Mouse (Mus musculus) embryonic facial prominence, embryonic 12.5 days (tissue): Measurements from ENCODE around the gene Micall1. TPM values are rescaled to one million over a fixed set of nuclear protein-coding genes. Genes with fewer than 3 reads are reported as not detected.

ENCODE experiments used
- ATAC-seq: fragments of 200-750 bp; cut with Nextera tagmentation; 2 replicates; pipeline ENCODE4 v1.8.0; 2017; ENCODE audit not compliant: insufficient number of reproducible peaks, insufficient read depth, low FRiP score, low TSS enrichment
- H3K27ac ChIP-seq: fragments of 300-500 bp; sonication (generic); 2 replicates; pipeline ENCODE4 v1.5.1; 2016; ENCODE audit warnings: mild to moderate bottlenecking
- H3K27me3 ChIP-seq: fragments of 300-500 bp; sonication (generic); 2 replicates; pipeline ENCODE4 v1.6.1; 2016; ENCODE audit warnings: mild to moderate bottlenecking, moderate library complexity
- H3K36me3 ChIP-seq: fragments of 300-500 bp; sonication (generic); 2 replicates; pipeline ENCODE4 v1.6.1; 2016; ENCODE audit warnings: mild to moderate bottlenecking
- H3K4me1 ChIP-seq: fragments of 300-500 bp; sonication (generic); 2 replicates; pipeline ENCODE4 v1.6.1; 2016
- H3K4me2 ChIP-seq: fragments of 300-500 bp; sonication (generic); replicated peaks from 2 replicates; pipeline ENCODE4 v1.6.1; 2016; ENCODE audit warnings: mild to moderate bottlenecking, moderate library complexity
- H3K4me3 ChIP-seq: fragments of 300-500 bp; sonication (generic); 2 replicates; pipeline ENCODE4 v1.5.1; 2016; ENCODE audit warnings: mild to moderate bottlenecking
- H3K9ac ChIP-seq: fragments of 300-500 bp; sonication (generic); 2 replicates; pipeline ENCODE4 v1.6.1; 2016; ENCODE audit warnings: mild to moderate bottlenecking, moderate library complexity
- H3K9me3 ChIP-seq: fragments of 300-500 bp; sonication (generic); 2 replicates; pipeline ENCODE4 v1.6.1; 2016; ENCODE audit warnings: mild to moderate bottlenecking, moderate library complexity
- WGBS: fragments of 180-500 bp; shearing (Covaris S2); methylation state at CpG from one replicate; pipeline ENCODE4 v1.1.7; 2016; 5-methylcytosine and 5-hydroxymethylcytosine counted together
- polyA plus RNA-seq: library from polyadenylated mRNA; unstranded; fragments of >200 nt; fragmentation: Nextera tagmentation; extraction: Ambion mirVana; gene quantifications from 2 replicates; pipeline ENCODE4 v1.2.1, GENCODE M21; 2016

Micall1 gene
- polyA plus RNA-seq, 1 experiment from 2014 or later = 12.6 TPM

DNA sequence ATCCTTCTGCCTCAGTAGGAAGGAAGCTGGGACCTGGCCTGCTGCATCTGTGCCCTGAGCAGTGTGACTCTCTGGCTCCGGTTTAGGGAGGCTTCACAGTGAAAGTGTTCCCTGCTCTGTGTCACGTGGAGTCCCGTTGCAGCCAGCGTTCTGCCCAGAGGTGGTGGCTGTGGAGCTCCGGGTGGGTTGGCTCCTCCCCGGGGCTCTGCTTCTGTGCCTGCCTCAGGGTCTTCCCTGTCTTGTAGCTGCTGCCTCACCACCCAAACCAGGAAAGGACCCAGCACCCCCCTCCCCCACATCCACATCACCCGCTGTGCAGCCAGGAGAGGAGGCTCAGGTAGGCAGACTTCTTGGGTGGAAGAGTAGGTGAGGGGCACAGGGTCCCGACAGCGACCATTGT, 10.8 kb downstream of the Micall1 start:
- no peaks in the 10 kb centered on the region for H3K4me1 ChIP-seq
- H3K4me2 ChIP-seq = no peak overlapping the region
- H3K9ac ChIP-seq = no peak overlapping the region
- WGBS = 70% methylated on average over 9 of the region's 9 CpGs
- no peaks in the 10 kb centered on the region for H3K9me3 ChIP-seq
- no peaks in the 10 kb centered on the region for H3K27me3 ChIP-seq
- H3K4me3 ChIP-seq = no peak overlapping the region
- ATAC-seq = no peak
- H3K36me3 ChIP-seq = peaks cover 64% of the 10 kb centered on the region
- no peak overlapping the region for H3K27ac ChIP-seq

GRCm38 (mm10) chr15:79122119-79122518, 13.4 kb downstream of the Micall1 start:
- Histone ChIP-seq H3K4me3 (no peak overlapping the region), H3K27me3 (no peaks in the 10 kb centered on the region), H3K36me3 (peaks cover 70% of the 10 kb centered on the region), H3K27ac (no peak overlapping the region), H3K4me2 (no peak overlapping the region), H3K9ac (no peak overlapping the region), H3K9me3 (no peaks in the 10 kb centered on the region), H3K4me1 (no peaks in the 10 kb centered on the region)
- ATAC-seq = no peak
- 86% methylated on average over 4 of the region's 4 CpGs for WGBS

DNA sequence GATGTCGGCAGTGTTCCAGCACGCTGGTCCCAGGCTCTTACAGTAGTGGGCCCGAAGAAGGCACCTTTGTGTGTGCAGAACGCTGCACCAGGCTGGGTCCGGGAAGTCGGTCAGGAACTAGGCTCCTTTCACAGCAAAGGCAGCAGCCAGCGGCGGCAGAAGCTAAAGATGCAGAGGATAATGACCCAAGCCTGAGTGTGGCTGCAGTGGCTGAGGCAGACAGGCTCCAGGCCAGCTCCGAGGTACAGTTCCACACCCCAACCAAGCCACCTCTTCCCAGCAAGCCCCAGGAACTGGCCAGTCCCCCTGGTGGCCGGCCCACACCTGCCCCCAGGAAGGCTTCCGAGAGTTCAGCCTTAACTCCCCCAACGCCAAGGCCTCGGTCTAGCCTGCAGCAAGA, 13.8 kb downstream of the Micall1 start:
- Histone ChIP-seq H3K9ac (no peak overlapping the region), H3K4me2 (no peak overlapping the region), H3K36me3 (peaks cover 70% of the 10 kb centered on the region), H3K9me3 (no peaks in the 10 kb centered on the region), H3K27me3 (no peaks in the 10 kb centered on the region), H3K4me1 (no peaks in the 10 kb centered on the region), H3K4me3 (no peak overlapping the region), H3K27ac (no peak overlapping the region)
- ATAC-seq = no peak
- 83% methylated on average over 13 of the region's 13 CpGs for WGBS

- H3K36me3 ChIP-seq = peaks cover 74% of the 10 kb centered on the region
- H3K27me3 ChIP-seq = no peaks in the 10 kb centered on the region
- H3K27ac ChIP-seq = no peak overlapping the region
- no peaks in the 10 kb centered on the region; the same call in 1 of the 2 replicates for H3K9me3 ChIP-seq
- 84% methylated on average over 6 of the region's 6 CpGs for whole genome bisulfite sequencing
- no peak overlapping the region for H3K4me3 ChIP-seq
- H3K9ac ChIP-seq = no peak overlapping the region
- no peak overlapping the region for H3K4me2 ChIP-seq
- ATAC-seq = no peak
- no peaks in the 10 kb centered on the region for H3K4me1 ChIP-seq
These were observed 15.1 kb downstream of the Micall1 start for GRCm38 (mm10) chr15:79123751-79124150.

GRCm38 (mm10) chr15:79124331-79124875, 15.7 kb downstream of the Micall1 start:
- H3K9ac ChIP-seq = no peak overlapping the region
- no peaks in the 10 kb centered on the region for H3K27me3 ChIP-seq
- WGBS = 82% methylated on average over 10 of the region's 10 CpGs
- H3K4me3 ChIP-seq = no peak overlapping the region
- peaks cover 73% of the 10 kb centered on the region for H3K36me3 ChIP-seq
- no peak overlapping the region for H3K27ac ChIP-seq
- H3K4me1 ChIP-seq = no peaks in the 10 kb centered on the region
- H3K9me3 ChIP-seq = no peaks in the 10 kb centered on the region; the same call in 1 of the 2 replicates
- no peak overlapping the region for H3K4me2 ChIP-seq
- no peak for ATAC-seq

- Histone ChIP-seq H3K4me1 (no peaks in the 10 kb centered on the region), H3K9ac (no peak overlapping the region), H3K9me3 (no peaks in the 10 kb centered on the region; the same call in 1 of the 2 replicates), H3K27ac (no peak overlapping the region), H3K4me2 (no peak overlapping the region), H3K27me3 (no peaks in the 10 kb centered on the region), H3K4me3 (no peak overlapping the region), H3K36me3 (peaks cover 82% of the 10 kb centered on the region)
- no peak for ATAC-seq
- 80% methylated on average over 13 of the region's 13 CpGs for WGBS
These were observed 17.7 kb downstream of the Micall1 start for GRCm38 (mm10) chr15:79126217-79126932.

- Histone ChIP-seq H3K4me1 (no peaks in the 10 kb centered on the region), H3K36me3 (peaks cover 84% of the 10 kb centered on the region), H3K9me3 (no peaks in the 10 kb centered on the region; the same call in 1 of the 2 replicates), H3K4me3 (no peak overlapping the region), H3K9ac (no peak overlapping the region), H3K27ac (no peak overlapping the region), H3K27me3 (no peaks in the 10 kb centered on the region), H3K4me2 (no peak overlapping the region)
- no peak for ATAC-seq
- WGBS = 91% methylated on average over 12 of the region's 12 CpGs
These were observed 18.4 kb downstream of the Micall1 start for GRCm38 (mm10) chr15:79127101-79127500.

DNA sequence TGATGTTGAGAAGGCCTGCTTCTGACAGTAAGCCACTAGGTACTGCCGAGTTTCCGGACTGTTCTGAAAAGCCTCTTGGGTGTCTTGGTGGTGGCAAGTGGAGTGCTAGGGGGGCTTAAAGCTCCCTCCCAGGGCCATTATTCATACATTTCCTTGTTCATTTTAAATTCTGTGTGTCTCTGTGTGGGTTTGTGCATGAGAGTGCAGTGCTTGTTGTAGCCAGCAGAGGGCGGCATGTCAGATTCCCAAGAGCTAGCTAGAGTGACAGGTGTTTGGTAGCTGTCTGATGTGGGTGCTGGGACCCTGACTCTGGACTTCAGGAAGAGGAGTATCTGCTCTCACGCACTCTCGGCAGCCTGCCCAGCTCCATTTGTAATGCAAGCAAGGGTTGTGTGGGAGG, 19.5 kb downstream of the Micall1 start:
- H3K4me2 ChIP-seq = no peak overlapping the region
- H3K4me1 ChIP-seq = no peaks in the 10 kb centered on the region
- no peak overlapping the region for H3K27ac ChIP-seq
- H3K9me3 ChIP-seq = no peaks in the 10 kb centered on the region; the same call in 1 of the 2 replicates
- ATAC-seq = no peak
- H3K4me3 ChIP-seq = no peak overlapping the region
- 93% methylated on average over 5 of the region's 5 CpGs for WGBS
- peaks cover 82% of the 10 kb centered on the region for H3K36me3 ChIP-seq
- H3K27me3 ChIP-seq = no peaks in the 10 kb centered on the region
- H3K9ac ChIP-seq = no peak overlapping the region

DNA sequence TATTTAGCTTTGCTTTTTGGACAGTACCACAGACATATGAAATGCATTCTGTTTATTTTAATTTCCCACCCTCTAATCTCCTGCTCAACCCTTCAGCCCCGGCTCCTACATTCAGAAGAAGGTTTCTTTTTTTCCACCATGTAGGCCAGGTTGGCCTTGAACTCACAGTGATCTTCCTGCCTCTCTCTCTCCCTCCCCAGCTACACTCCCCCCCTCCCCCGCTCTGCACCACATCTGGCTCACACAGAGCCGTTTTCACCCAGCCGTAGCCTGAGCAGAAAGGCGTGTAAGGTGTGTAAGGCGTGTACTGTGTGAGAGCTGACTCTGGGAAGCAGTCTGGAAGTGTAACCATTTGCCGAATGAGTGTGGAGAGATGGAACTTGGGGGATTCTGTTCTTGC, 20.6 kb downstream of the Micall1 start:
- Histone ChIP-seq H3K36me3 (peaks cover 90% of the 10 kb centered on the region), H3K9me3 (no peaks in the 10 kb centered on the region; the same call in 1 of the 2 replicates), H3K4me2 (no peak overlapping the region), H3K27me3 (no peaks in the 10 kb centered on the region), H3K27ac (no peak overlapping the region), H3K4me3 (no peak overlapping the region), H3K4me1 (no peaks in the 10 kb centered on the region), H3K9ac (no peak overlapping the region)
- ATAC-seq = no peak
- 74% methylated on average over 7 of the region's 7 CpGs for WGBS

DNA sequence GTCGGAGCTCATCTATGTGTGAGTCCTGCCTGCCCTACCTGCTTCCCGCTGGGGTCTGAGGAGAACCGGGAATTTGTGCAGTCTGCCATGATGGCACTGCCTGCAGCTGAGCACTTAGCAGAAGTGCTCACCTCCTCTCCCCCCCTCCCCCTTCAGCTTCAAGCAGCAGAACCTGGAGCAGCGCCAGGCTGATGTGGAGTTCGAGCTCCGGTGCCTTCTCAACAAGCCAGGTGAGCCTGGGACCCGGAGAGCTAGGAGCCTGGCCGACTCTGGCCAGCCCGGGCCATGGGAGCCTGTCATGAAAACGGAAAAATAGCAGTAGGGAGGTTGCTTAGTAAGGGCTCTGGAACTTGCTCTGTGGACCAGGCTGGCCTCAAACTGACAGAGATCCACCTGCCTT, 22.1 kb downstream of the Micall1 start:
- no peak for ATAC-seq
- Histone ChIP-seq H3K27me3 (no peaks in the 10 kb centered on the region), H3K27ac (no peak overlapping the region), H3K9ac (no peak overlapping the region), H3K4me2 (no peak overlapping the region), H3K9me3 (no peaks in the 10 kb centered on the region; the same call in 1 of the 2 replicates), H3K36me3 (peaks cover 78% of the 10 kb centered on the region), H3K4me3 (no peak overlapping the region), H3K4me1 (no peaks in the 10 kb centered on the region)
- 88% methylated on average over 10 of the region's 10 CpGs for WGBS

GRCm38 (mm10) chr15:79131442-79131841, 22.7 kb downstream of the Micall1 start:
- Histone ChIP-seq H3K9me3 (no peaks in the 10 kb centered on the region; the same call in 1 of the 2 replicates), H3K9ac (no peak overlapping the region), H3K27me3 (no peaks in the 10 kb centered on the region), H3K36me3 (peaks cover 71% of the 10 kb centered on the region), H3K27ac (no peak overlapping the region), H3K4me2 (no peak overlapping the region), H3K4me1 (no peaks in the 10 kb centered on the region), H3K4me3 (no peak overlapping the region)
- ATAC-seq = no peak
- 78% methylated on average over 7 of the region's 7 CpGs for WGBS

DNA sequence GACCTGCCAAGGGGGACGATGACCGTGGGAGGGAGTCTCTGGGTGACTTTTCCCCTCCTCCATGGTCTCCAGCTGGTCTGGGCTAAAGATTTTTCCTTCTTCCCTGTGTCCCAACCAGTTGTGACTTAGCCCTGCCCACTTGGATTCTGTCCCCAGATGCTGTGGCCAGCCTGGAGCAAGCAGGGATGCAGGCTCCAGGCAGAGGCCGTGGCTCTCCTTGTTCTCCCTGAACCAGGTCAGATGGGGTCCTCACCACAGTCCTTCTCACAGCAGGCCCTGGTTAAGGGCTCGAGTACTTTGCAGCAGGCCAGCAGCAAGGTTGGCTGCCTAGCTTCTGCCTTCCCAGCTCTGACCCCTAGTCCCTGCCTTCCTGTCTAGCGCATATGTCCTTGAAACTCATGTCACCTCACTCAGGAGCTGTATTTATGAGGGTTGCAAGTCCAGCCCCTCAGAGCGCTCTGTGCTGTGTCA, 24.5 kb downstream of the Micall1 start:
- Histone ChIP-seq H3K27me3 (no peaks in the 10 kb centered on the region), H3K27ac (no peak overlapping the region), H3K36me3 (peaks cover 55% of the 10 kb centered on the region), H3K4me2 (no peak overlapping the region), H3K9me3 (no peaks in the 10 kb centered on the region; the same call in 1 of the 2 replicates), H3K4me1 (no peaks in the 10 kb centered on the region), H3K4me3 (no peak overlapping the region), H3K9ac (no peak overlapping the region)
- WGBS = 86% methylated on average over 6 of the region's 6 CpGs
- no peak for ATAC-seq
